Mouse (Mus musculus) E14TG2a.4 (cell line): ENCODE results near the gene Sptssa.
A peak's percentile ranks its signal among the peaks of the same experiment; 100 is the strongest.

ENCODE experiments used
- H3K27me3 ChIP-seq: 2 replicates; pipeline ENCODE4 v1.6.1; 2014; ENCODE audit warnings: low read length, control low read depth; ENCODE audit not compliant: insufficient read depth
- H3K36me3 ChIP-seq: 2 replicates; pipeline ENCODE4 v1.6.1; 2014; ENCODE audit warnings: low read length, control low read depth; ENCODE audit not compliant: insufficient read depth
- H3K4me1 ChIP-seq: replicated peaks from 2 replicates; pipeline ENCODE4 v1.6.1; 2014; ENCODE audit warnings: low read depth, low read length, control low read depth
- H3K4me3 ChIP-seq: replicated peaks from 2 replicates; pipeline ENCODE4 v1.5.1; 2014; ENCODE audit warnings: mild to moderate bottlenecking, low read length
- H3K9me3 ChIP-seq: 2 replicates; pipeline ENCODE4 v1.6.1; 2014; ENCODE audit warnings: low read length, control low read depth
- CTCF ChIP-seq: conservative IDR thresholded peaks from 2 replicates; pipeline ENCODE4 v1.5.1; 2014; ENCODE audit warnings: low read length
- NANOG ChIP-seq: IDR thresholded peaks from 2 replicates; pipeline ENCODE4 v1.6.1; 2014; ENCODE audit warnings: borderline replicate concordance, low read length, mixed read lengths
- POU5F1 ChIP-seq: IDR thresholded peaks from 2 replicates; pipeline ENCODE4 v1.6.1; 2014; ENCODE audit warnings: low read length, borderline replicate concordance

The Sptssa gene

DNA sequence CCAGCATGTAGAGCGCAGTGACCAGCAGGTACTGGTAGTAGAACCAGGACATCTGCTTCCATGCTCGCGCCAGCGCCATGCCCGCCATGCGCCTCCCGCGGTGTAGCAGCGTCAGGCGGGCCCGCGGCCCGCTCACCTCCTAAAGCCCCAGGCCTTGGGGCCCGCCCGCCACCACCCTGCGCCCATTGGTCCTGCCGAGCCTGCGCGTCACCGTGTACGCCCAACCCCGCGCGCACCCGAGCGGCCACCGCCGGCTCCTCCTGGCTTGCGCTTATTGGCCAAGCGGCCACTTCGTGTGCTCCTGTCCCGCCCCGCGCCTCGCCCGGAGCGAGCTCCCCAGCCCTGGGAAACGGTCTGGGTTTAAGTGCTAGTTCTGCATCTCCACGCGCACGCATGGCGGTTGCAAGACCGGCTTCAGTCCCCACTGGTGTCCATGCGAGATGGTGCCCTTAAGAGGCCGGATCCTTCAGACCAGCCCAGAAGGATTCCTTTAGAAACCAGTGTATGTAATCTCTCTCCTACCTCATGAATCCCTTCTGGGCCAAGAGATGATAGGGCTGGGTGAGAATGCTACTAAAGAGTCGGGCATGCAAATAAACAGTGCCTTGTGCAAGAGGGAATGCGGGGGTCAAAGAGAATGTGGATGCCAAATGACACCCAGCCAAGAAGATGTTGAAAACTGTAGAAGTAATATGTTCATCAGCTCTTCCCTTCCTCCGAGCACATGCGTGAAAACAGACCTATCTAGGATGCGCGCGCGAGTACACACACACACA is at the start of gene Sptssa:
Sptssa (minus strand) TSS at position 178 of the 776 bp plus-strand sequence.
- no peaks in the 10 kb centered on the region for H3K36me3 ChIP-seq
- H3K27me3 ChIP-seq, result peaks cover 4% of the 10 kb centered on the region
- no peak for TF ChIP-seq CTCF
- no peak for TF ChIP-seq NANOG
- TF ChIP-seq POU5F1, result no peak
- H3K9me3 ChIP-seq, result no peaks in the 10 kb centered on the region
- peaks cover 42% of the 10 kb centered on the region for H3K4me1 ChIP-seq
- peak within 1 kb of the TSS; percentile 81 for H3K4me3 ChIP-seq

DNA sequence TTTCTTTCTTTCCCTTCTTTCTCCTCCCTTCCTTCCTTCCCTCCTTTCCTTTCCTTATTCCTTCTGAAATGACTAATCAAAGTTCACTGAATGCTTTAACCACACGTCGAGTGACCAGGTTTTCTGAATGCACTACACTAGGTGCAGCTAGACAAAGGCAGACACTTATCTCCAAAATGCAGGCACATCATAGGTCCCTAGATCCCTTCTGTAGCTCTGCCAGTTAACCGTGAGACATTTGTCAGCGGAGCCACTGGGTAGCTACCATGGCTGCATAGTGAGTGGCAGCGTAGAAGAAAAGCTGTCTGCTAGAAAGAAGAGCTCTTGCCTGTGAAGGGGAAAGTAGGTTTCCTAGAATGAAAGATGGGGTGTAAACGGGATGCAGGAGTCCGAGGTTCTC is 43.0 kb upstream of the Sptssa start:
- Histone ChIP-seq H3K27me3 (peaks cover 3% of the 10 kb centered on the region; the same call in 1 of the 2 replicates), H3K9me3 (no peaks in the 10 kb centered on the region), H3K4me3 (no peak overlapping the region), H3K4me1 (peaks cover 15% of the 10 kb centered on the region), H3K36me3 (no peaks in the 10 kb centered on the region)
- TF ChIP-seq POU5F1, result no peak
- TF ChIP-seq CTCF, result no peak
- no peak for TF ChIP-seq NANOG

DNA sequence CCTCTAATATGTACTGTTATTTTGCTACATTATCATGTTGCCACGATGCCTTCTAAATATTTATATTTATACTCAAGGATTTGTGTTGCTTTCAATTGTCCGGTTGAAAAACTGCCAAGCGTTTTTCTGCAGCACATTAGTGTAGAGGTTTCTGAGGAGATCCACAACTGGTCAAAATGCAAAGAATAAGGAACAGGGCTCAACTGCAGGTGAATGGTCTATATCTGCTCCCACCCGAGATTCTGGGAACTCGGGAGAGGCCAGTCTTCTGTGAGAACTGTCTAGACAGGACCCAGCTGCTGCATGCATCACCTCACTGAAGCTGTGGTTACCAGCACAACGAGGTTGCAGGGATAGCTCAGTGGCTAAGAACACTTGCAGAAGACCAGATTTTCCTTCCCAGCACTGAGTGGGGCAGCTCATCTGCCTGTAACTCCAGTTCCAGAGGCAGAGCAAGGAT is 41.4 kb upstream of the Sptssa start:
- Histone ChIP-seq H3K4me3 (no peak overlapping the region), H3K36me3 (peaks cover 6% of the 10 kb centered on the region), H3K9me3 (no peaks in the 10 kb centered on the region), H3K4me1 (peaks cover 20% of the 10 kb centered on the region), H3K27me3 (peaks cover 3% of the 10 kb centered on the region; the same call in 1 of the 2 replicates)
- no peak for TF ChIP-seq NANOG
- no peak for TF ChIP-seq POU5F1
- TF ChIP-seq CTCF, result no peak

DNA sequence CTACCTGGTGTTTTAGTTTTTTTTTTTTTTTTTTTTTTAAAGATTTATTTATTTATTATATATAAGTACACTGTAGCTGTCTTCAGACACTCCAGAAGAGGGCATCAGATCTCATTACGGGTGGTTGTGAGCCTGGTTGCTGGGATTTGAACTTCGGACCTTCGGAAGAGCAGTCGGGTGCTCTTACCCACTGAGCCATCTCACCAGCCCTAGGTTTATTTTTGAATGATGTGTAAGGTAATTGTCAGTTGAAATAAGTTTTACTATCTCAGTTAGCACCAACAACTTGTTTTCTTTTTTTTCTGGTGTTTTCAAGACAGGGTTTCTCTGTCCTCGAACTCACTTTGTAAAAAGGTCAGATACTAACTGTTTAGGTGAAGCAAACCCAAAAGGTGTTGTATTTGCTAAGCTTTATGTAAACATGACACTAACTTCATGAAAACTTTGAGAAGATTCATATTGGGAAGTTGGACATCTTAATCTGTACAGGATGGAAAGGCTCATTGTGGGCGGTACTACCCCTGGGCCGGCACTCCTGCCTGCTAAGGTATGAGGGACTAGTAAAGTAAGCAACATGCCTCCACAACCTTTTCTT is 40.7 kb upstream of the Sptssa start:
- peaks cover 14% of the 10 kb centered on the region for H3K36me3 ChIP-seq
- peaks cover 3% of the 10 kb centered on the region; the same call in 1 of the 2 replicates for H3K27me3 ChIP-seq
- TF ChIP-seq POU5F1 (no peak), NANOG (no peak), CTCF (no peak)
- H3K9me3 ChIP-seq, result no peaks in the 10 kb centered on the region
- peaks cover 16% of the 10 kb centered on the region for H3K4me1 ChIP-seq
- H3K4me3 ChIP-seq, result no peak overlapping the region

DNA sequence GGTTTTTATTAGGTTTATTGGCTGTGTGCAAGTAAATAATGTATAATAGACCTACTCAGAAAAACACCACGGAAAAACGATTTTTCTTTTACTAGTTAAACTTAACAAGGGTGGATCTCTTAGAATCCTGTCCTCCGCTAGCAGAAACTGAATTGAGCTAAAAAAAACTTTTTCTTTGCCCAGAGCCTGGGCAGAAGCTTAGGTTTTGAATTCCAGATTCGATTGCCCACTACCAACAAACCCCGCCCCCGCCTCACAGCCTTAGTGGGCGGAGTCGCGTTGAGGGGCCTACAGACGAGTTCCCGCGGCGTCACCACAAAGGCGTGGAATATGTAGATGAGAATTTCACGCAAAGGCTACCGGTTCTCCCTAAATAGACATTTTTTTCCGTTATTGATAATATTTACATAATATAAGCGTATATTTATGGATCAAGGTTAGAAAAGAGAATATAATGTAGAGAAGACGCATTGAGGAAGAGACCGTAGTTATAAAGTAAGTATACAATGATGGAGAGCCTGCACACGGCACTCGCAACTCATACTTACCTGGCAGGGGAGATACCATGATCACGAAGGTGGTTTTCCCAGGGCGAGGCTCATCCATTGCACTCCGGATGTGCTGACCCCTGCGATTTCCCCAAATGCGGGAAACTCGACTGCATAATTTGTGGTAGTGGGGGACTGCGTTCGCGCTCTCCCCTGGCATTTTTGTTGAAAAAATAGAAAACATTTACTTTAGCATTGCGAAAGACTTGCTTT is 40.0 kb upstream of the Sptssa start:
- Histone ChIP-seq H3K27me3 (peaks cover 3% of the 10 kb centered on the region; the same call in 1 of the 2 replicates), H3K4me1 (peaks cover 16% of the 10 kb centered on the region), H3K4me3 (peak overlapping the region; percentile 94), H3K9me3 (no peaks in the 10 kb centered on the region), H3K36me3 (peaks cover 20% of the 10 kb centered on the region)
- no peak for TF ChIP-seq CTCF
- no peak for TF ChIP-seq POU5F1

DNA sequence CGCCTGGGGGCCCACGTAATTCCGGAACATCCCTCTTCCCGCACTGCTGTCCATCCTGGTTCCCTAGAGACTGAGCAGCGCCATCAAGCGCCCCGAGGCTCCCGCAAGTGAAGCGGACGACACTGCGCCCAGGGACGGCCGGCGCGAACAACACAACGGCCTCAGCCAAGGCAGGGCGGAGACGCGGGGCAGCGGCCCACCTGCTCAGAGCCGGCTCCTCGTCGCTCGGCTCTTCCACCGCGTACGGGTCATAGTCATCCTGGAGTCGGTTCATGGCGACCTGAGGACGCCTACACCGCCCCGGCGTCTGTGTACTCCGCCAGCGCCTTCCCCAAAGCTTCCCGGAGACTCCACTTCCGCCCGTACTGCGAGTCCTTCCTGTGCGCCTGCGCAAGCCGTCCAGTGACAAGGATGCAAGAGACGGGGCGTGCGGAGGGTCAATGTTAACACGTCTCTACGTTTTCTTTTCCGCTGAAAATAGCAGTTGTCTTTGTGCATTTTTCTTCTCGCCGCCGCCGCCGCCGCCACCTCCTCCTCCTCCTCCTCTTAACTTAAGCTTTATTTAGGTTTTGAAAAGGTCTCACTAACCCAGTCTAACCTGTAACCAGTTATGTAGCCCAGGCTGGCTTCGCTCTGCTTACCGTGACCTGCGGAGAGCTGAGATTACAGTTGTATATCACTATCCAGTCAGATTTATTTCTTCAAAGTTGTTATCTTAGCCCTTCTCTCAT is 39.3 kb upstream of the Sptssa start, which contains the start of gene Eapp:
Eapp (minus strand) TSS at position 387 of the 731 bp plus-strand sequence.
- peaks cover 16% of the 10 kb centered on the region for H3K4me1 ChIP-seq
- peaks cover 3% of the 10 kb centered on the region; the same call in 1 of the 2 replicates for H3K27me3 ChIP-seq
- H3K4me3 ChIP-seq, result peak within 1 kb of the TSS; percentile 94

DNA sequence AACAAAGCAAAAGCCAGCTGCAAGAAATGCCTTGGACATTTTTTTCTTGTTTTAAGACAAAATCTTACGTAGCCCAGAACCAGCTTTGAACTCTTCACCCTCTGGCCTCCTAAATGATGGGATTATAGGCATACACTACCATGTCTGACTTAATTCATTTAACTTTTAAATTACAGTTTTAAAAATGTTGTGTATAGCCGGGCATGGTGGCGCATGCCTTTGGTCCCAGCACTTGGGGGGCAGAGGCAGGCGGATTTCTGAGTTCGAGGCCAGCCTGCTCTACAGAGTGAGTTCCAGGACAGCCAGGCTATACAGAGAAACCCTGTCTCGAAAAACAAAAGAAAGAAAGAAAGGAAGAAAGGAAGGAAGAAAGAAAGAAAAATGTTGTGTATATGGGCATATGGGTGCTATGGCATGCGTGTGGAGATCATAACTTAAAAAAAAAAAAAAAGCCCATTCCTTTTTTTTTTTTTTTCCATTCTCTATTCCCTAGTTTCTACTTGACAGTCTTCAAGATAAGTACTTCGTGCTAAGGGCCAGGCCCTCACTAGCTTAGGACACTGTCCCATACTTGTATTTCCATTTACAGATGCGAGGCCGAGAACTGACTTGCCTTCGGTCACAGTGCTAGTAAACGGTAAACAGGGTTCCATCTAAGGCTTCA is 38.6 kb upstream of the Sptssa start:
- TF ChIP-seq CTCF (no peak), NANOG (no peak), POU5F1 (no peak)
- H3K27me3 ChIP-seq, result peaks cover 3% of the 10 kb centered on the region; the same call in 1 of the 2 replicates
- peaks cover 33% of the 10 kb centered on the region for H3K36me3 ChIP-seq
- H3K4me3 ChIP-seq, result peak overlapping the region; percentile 94
- no peaks in the 10 kb centered on the region for H3K9me3 ChIP-seq
- H3K4me1 ChIP-seq, result peaks cover 16% of the 10 kb centered on the region

More for the DNA sequence above, 39.3 kb upstream of the Sptssa start, which contains the start of gene Eapp:
- Histone ChIP-seq H3K9me3 (no peaks in the 10 kb centered on the region), H3K36me3 (peaks cover 26% of the 10 kb centered on the region)
- TF ChIP-seq NANOG (no peak), CTCF (no peak), POU5F1 (no peak)
